Mouse (Mus musculus) hindbrain, postnatal 0 days (tissue): Measurements from ENCODE around the gene Dctd. TPM values are rescaled to one million over a fixed set of nuclear protein-coding genes. Genes with fewer than 3 reads are reported as not detected.
"Not testable (repeated sequence)": the region's sequence is repeated elsewhere in the genome, so short reads cannot be mapped to it uniquely, and the experiment has no call there.

Experiments
- ATAC-seq: fragments of 200-750 bp; cut with Nextera tagmentation; 2 replicates; pipeline ENCODE4 v1.8.0; 2017; ENCODE audit warnings: mild to moderate bottlenecking, moderate TSS enrichment, moderate library complexity
- DNase-seq: peaks from one replicate; pipeline ENCODE4 v3.0.0-alpha.2; 2015; ENCODE audit warnings: low spot score
- H3K27ac ChIP-seq: fragments of 300-500 bp; sonication (generic); 2 replicates; pipeline ENCODE4 v1.5.1; 2014; ENCODE audit warnings: mild to moderate bottlenecking
- H3K27me3 ChIP-seq: fragments of 300-500 bp; sonication (generic); 2 replicates; pipeline ENCODE4 v1.6.1; 2014; ENCODE audit warnings: low read length, mixed read lengths; ENCODE audit not compliant: insufficient read depth
- H3K36me3 ChIP-seq: fragments of 300-500 bp; sonication (generic); 2 replicates; pipeline ENCODE4 v1.6.1; 2014; ENCODE audit warnings: low read length, mixed read lengths; ENCODE audit not compliant: insufficient read depth
- H3K4me1 ChIP-seq: fragments of 300-500 bp; sonication (generic); 2 replicates; pipeline ENCODE4 v1.6.1; 2014; ENCODE audit warnings: antibody characterized with exemption, low read length, mixed read lengths; ENCODE audit not compliant: insufficient read depth
- H3K4me2 ChIP-seq: fragments of 300-500 bp; sonication (generic); 2 replicates; pipeline ENCODE4 v1.6.1; 2014; ENCODE audit warnings: low read depth, mild to moderate bottlenecking, low read length, moderate library complexity, mixed read lengths
- H3K4me3 ChIP-seq: fragments of 300-500 bp; sonication (generic); 2 replicates; pipeline ENCODE4 v1.5.1; 2014; ENCODE audit warnings: low read length
- H3K9ac ChIP-seq: fragments of 300-500 bp; sonication (generic); replicated peaks from 2 replicates; pipeline ENCODE4 v1.6.1; 2014; ENCODE audit warnings: mild to moderate bottlenecking, low read length, moderate library complexity, mixed read lengths
- H3K9me3 ChIP-seq: fragments of 300-500 bp; sonication (generic); 2 replicates; pipeline ENCODE4 v1.6.1; 2016; ENCODE audit warnings: low read length, mixed read lengths
- CTCF ChIP-seq: IDR thresholded peaks from 2 replicates; pipeline ENCODE4 v1.5.1; 2016; ENCODE audit warnings: antibody characterized with exemption, control low read depth, low read depth
- WGBS: fragments of 180-500 bp; shearing (Covaris S2); extraction: QIAGEN DNeasy Blood & Tissue Kit; methylation state at CpG from one replicate; pipeline ENCODE4 v1.1.7; 2014; 5-methylcytosine and 5-hydroxymethylcytosine counted together
- polyA plus RNA-seq: library from polyadenylated mRNA; unstranded; fragments of >200 nt; fragmentation: Nextera tagmentation; extraction: Ambion mirVana; gene quantifications from 2 replicates; pipeline ENCODE4 v1.2.1, GENCODE M21; 2015
- total RNA-seq: library from RNA; depleted of rRNA; stranded (reverse); fragments of >200 nt; gene quantifications from 2 replicates; pipeline ENCODE4 v1.2.3, GENCODE M21; 2014

Dctd gene
- total and polyA plus RNA-seq, 2 experiments from 2014 or later: 9.8 to 18.4 TPM

DNA sequence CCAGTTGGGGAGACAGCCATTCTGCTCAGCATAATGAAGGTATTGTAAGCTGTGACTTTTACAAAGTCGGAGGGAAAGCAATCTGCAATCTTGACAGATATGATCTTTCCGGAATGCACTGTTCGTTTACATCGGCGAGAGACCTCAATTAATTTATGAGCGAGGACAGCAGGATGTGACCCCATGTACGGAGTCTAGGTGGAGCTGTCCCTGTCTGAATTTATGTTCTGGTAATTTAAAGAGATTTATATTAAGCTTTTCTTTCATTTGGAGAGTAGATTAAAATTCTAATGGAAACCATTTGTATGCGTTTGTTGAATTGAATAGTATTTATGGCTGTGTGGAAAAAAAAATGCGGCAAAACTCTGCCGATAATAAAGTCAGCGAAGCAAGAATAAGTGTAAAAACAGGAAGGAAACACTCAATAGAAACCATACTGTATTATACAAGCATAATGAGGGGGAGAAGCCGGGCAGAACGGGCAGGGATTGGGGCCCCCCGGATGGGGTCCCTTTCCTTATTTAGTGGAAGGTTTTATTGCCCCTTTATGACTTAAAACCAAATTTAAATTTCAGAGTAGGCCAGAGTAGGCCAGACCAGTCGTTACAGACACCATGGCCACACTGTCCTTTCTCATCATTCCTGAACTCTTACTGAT is 59.8 kb downstream of the Dctd start:
- Histone ChIP-seq H3K4me3 (no peak overlapping the region), H3K9ac (no peak overlapping the region), H3K4me1 (no peaks in the 10 kb centered on the region), H3K9me3 (no peaks in the 10 kb centered on the region), H3K4me2 (no peak overlapping the region), H3K27ac (no peak overlapping the region), H3K27me3 (0 out of 2 replicates have a peak, but pooled peaks cover 3% of the 10 kb centered on the region), H3K36me3 (no peaks in the 10 kb centered on the region)
- no peak for DNase-seq
- TF ChIP-seq CTCF: no peak
- ATAC-seq: no peak
- WGBS: 55% methylated on average over 15 of the region's 15 CpGs

DNA sequence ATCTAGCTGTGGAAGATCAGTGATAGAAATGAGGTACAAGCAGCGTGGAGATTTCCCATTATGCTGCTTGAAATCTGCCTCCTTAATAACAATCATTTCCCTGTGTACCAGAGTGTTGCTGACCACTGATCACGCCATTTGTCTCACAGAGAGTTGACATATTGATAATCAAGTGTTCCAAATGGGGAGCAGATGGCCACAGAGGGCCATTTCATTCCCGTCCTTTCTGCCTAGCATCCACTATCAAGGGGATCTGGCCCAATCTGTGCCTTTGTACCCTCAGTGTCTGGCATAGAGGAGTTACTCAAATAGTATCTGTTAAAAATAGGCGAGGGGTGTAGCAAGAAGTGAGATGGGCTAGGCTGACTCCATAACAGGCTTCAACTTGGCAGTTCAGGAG is 78.5 kb downstream of the Dctd start:
- no peak for ATAC-seq
- Histone ChIP-seq H3K27me3 (no peaks in the 10 kb centered on the region), H3K9ac (no peak overlapping the region), H3K4me1 (no peaks in the 10 kb centered on the region), H3K4me2 (no peak overlapping the region), H3K27ac (no peak overlapping the region), H3K9me3 (no peaks in the 10 kb centered on the region), H3K36me3 (no peaks in the 10 kb centered on the region), H3K4me3 (no peak overlapping the region)
- TF ChIP-seq CTCF: no peak
- DNase-seq: no peak
- WGBS: 65% methylated on average over 4 of the region's 4 CpGs

DNA sequence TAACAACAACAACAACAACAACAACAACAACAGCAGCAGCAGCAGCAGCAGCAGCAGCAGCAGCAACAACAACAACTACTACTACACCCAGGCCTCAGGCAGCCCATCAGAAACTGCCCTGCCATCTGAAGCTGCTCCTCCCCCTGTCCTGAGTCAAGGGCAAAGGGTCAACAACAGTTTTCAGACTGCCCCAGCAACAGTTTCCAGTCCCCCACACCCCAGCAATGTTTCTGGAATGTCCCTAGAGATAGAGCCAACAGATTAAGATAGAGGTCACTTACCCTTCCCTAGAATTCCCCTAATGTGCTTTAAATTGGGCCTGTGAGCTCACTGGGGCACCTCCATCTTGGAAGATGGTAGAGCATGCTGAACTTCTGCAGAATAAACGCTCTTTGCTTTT is 79.0 kb downstream of the Dctd start:
- Histone ChIP-seq H3K4me1 (no peaks in the 10 kb centered on the region), H3K9me3 (no peaks in the 10 kb centered on the region), H3K4me2 (no peak overlapping the region), H3K9ac (no peak overlapping the region), H3K27me3 (no peaks in the 10 kb centered on the region), H3K27ac (no peak overlapping the region), H3K36me3 (no peaks in the 10 kb centered on the region), H3K4me3 (no peak overlapping the region)
- ATAC-seq (no peak), DNase-seq (no peak)
- 100% methylated on average over 1 of the region's 1 CpGs for WGBS
- no peak for TF ChIP-seq CTCF

DNA sequence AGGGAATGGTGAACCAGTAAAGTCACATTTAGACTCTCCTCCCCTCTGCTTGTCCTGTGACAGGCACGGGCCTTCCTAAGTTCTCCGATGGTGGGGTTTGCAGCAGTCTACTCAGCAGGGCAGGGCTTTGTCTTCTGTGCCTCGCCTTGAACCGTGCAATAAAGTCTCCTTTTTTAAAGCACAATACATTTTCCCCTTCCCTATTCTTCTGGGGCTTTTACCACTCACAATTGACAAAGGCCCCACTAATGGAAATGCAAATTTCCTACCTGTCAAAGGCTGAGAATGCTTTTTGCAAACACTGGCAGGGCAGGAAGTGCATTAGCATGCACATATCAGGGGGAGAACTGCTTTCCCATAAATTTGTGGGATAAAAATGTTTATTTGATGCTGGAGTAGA is 80.1 kb downstream of the Dctd start:
- no peak overlapping the region for H3K9ac ChIP-seq
- H3K36me3 ChIP-seq: no peaks in the 10 kb centered on the region
- no peak for DNase-seq
- TF ChIP-seq CTCF: no peak
- H3K4me1 ChIP-seq: no peaks in the 10 kb centered on the region
- H3K4me3 ChIP-seq: no peak overlapping the region
- H3K4me2 ChIP-seq: no peak overlapping the region
- ATAC-seq: no peak
- 17% methylated on average over 4 of the region's 4 CpGs for WGBS
- H3K27ac ChIP-seq: no peak overlapping the region
- no peaks in the 10 kb centered on the region for H3K9me3 ChIP-seq
- H3K27me3 ChIP-seq: no peaks in the 10 kb centered on the region

DNA sequence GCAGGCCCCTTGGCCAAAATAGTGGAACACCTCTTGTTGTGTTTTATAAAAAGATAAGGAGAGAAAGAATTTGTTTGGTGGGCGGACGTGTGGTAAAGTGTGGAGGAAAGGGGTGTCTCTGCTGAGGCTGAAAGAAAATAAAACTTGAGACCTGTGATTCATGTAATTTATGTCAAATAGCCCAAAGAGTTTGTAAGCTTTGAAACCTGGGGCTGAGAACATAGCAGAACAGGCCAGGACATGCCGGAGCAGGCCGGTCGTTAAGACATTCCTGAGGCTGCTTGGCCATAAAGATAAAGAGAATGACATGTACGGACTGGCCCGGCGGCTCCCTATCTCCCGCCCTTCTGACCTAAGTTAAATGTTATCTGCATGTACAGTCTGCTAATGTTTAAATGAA is 81.3 kb downstream of the Dctd start:
- ATAC-seq, DNase-seq, H3K9me3 ChIP-seq, H3K27ac ChIP-seq, H3K36me3 ChIP-seq, H3K9ac ChIP-seq, H3K27me3 ChIP-seq, H3K4me1 ChIP-seq, H3K4me2 ChIP-seq, H3K4me3 ChIP-seq: not testable (repeated sequence)
- 99% methylated on average over 9 of the region's 9 CpGs for whole genome bisulfite sequencing

GRCm38 (mm10) chr8:48181000-48181399 is 82.1 kb downstream of the Dctd start:
- no peak overlapping the region for H3K4me2 ChIP-seq
- ATAC-seq: no peak
- no peak for DNase-seq
- TF ChIP-seq CTCF: no peak
- H3K4me3 ChIP-seq: no peak overlapping the region
- no peaks in the 10 kb centered on the region for H3K9me3 ChIP-seq
- no peak overlapping the region for H3K9ac ChIP-seq
- H3K4me1 ChIP-seq: no peaks in the 10 kb centered on the region
- H3K27ac ChIP-seq: no peak overlapping the region
- WGBS: 95% methylated on average over 3 of the region's 3 CpGs
- no peaks in the 10 kb centered on the region for H3K36me3 ChIP-seq
- no peaks in the 10 kb centered on the region for H3K27me3 ChIP-seq

GRCm38 (mm10) chr8:48183758-48184157 is 84.9 kb downstream of the Dctd start:
- Histone ChIP-seq H3K36me3 (no peaks in the 10 kb centered on the region), H3K9me3 (no peaks in the 10 kb centered on the region), H3K4me1 (no peaks in the 10 kb centered on the region), H3K4me3 (no peak overlapping the region), H3K27me3 (no peaks in the 10 kb centered on the region), H3K4me2 (no peak overlapping the region), H3K9ac (no peak overlapping the region), H3K27ac (no peak overlapping the region)
- no peak for TF ChIP-seq CTCF
- no peak for DNase-seq
- 81% methylated on average over 7 of the region's 7 CpGs for WGBS
- ATAC-seq: no peak
